Mouse (Mus musculus) cerebellum, adult 2 months (tissue): ENCODE results near the gene Abraxas1.

Source experiments
- CTCF ChIP-seq: fragments of 200-500 bp; IDR thresholded peaks from 2 replicates; pipeline ENCODE4 v1.5.1; 2011; ENCODE audit warnings: low read depth, mild to moderate bottlenecking, control low read depth, low read length, moderate library complexity, borderline replicate concordance; ENCODE audit not compliant: insufficient read depth
- POLR2A ChIP-seq: fragments of 200-500 bp; IDR thresholded peaks from 2 replicates; pipeline ENCODE4 v1.6.1; 2011; ENCODE audit warnings: low read length, control low read depth, borderline replicate concordance; ENCODE audit not compliant: insufficient read depth

- TF ChIP-seq POLR2A: no peak
- no peak for TF ChIP-seq CTCF
These were observed 42.3 kb upstream of the Abraxas1 start for GRCm38 (mm10) chr5:100863091-100863490.
